Mouse (Mus musculus): ENCODE measurements around the gene Ttf2.

GRCm38 (mm10) chr3:101012597-101012996, 43.1 kb upstream of the Ttf2 start:
- no peak for TF ChIP-seq CTCF (IDR thresholded peaks at IDR 0.05)
- no peak for TF ChIP-seq POLR2A (IDR thresholded peaks at IDR 0.05; ENCODE audit: insufficient read depth, low read depth, low read length)

Measured in heart, adult 2 months (tissue).